Mouse (Mus musculus) right cerebral cortex, postnatal 10 days (tissue): ENCODE data around the gene Gm8857.
"Not testable (repeated sequence)": the region's sequence is repeated elsewhere in the genome, so short reads cannot be mapped to it uniquely, and the experiment has no call there.

Experiments
- DNase-seq, 2 experiments: peaks; one replicate each; pipeline ENCODE4 v3.0.0; 2021; ENCODE audit warnings: low spot score in 2 of 2

Gene Gm8857

GRCm38 (mm10) chr5:10947505-10947904 lies at the start of gene Gm8857, which contains the start of gene Gm8871:
Gene Gm8857 (plus strand): TSS chr5:10947807.
Gene Gm8871 (plus strand): TSS chr5:10947805.
- not testable (repeated sequence) for DNase-seq

- DNase-seq: not testable (repeated sequence)
Measured at GRCm38 (mm10) chr5:10953512-10953911, 5.9 kb downstream of the Gm8857 start.

GRCm38 (mm10) chr5:10958057-10958456 lies 10.4 kb downstream of the Gm8857 start:
- DNase-seq: peak in 1 of 2 experiments; percentile 11
